In the genomic region with DNA sequence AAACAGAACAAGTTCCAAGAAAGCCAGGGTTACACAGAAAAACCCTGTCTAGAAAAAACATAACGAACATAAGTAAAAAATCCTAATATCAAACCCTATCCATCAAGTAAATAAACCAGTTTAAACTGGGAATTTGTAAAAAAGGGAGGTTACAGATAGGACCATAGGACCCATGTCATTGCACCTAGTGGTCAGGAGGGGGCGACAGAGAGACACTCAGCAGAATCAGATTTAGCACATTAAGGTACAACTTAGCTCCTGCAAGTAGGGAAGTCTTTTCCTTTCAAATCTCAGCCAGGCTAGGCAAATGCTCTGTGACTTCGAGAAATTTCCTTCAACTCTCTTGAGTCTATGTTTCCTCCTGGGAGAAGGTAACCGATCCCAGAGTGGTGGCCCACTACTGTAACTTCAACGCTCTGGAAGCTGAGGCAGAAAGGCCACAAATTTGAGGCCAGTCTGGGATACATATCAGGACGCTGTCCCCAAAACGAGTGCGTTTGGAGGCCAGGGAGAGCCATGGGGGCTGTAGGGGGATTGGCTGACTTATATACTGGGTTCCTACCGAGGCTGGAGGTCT, we compare ENCODE assay signal across 8 mouse cellular contexts. TPM values are rescaled to one million over a fixed set of nuclear protein-coding genes. Genes with fewer than 3 reads are reported as not detected.
DNase-seq lines count a peak whose midpoint lies in the region; ATAC-seq and TF ChIP-seq lines count a peak whose summit lies in the region.

No protein-coding gene starts in this region.

- H3K36me3 ChIP-seq in heart, embryonic 13.5 days = peaks cover 77% of the 10 kb centered on the region
- H3K36me3 ChIP-seq in kidney, postnatal 0 days (ENCODE audit: insufficient read depth, low read length) = peaks cover 28% of the 10 kb centered on the region
- peaks cover 2% of the 10 kb centered on the region; the same call in 1 of the 2 replicates for H3K36me3 ChIP-seq in liver, postnatal 0 days (replicated peaks; ENCODE audit: insufficient read depth, low read length)

- H3K27ac ChIP-seq in cortical plate, adult 2 months (ENCODE audit: insufficient read depth, low read length) = peak overlapping the region; percentile 88
- peak overlapping the region; percentile 78 for H3K27ac ChIP-seq in heart, embryonic 13.5 days (replicated peaks)
- peak overlapping the region; percentile 77 for H3K27ac ChIP-seq in kidney, postnatal 0 days
- H3K27ac ChIP-seq in liver, postnatal 0 days (ENCODE audit: low read depth) = peak overlapping the region; percentile 41; the same call in 1 of the 2 replicates

- H3K4me2 ChIP-seq in heart, embryonic 13.5 days = no peak overlapping the region
- H3K4me2 ChIP-seq in kidney, postnatal 0 days (ENCODE audit: low read length) = no peak overlapping the region
- no peak overlapping the region for H3K4me2 ChIP-seq in liver, postnatal 0 days (ENCODE audit: low read depth, low read length)

- no peaks in the 10 kb centered on the region for H3K4me1 ChIP-seq in cortical plate, adult 2 months (ENCODE audit: control insufficient read depth, insufficient read depth, low read length)
- no peaks in the 10 kb centered on the region for H3K4me1 ChIP-seq in heart, embryonic 13.5 days
- no peaks in the 10 kb centered on the region for H3K4me1 ChIP-seq in kidney, postnatal 0 days (replicated peaks; ENCODE audit: insufficient read depth, low read length)
- H3K4me1 ChIP-seq in liver, postnatal 0 days (ENCODE audit: insufficient read depth) = no peaks in the 10 kb centered on the region

- no peaks in the 10 kb centered on the region for H3K27me3 ChIP-seq in heart, embryonic 13.5 days (replicated peaks)
- no peaks in the 10 kb centered on the region for H3K27me3 ChIP-seq in kidney, postnatal 0 days (ENCODE audit: insufficient read depth, low read length)
- H3K27me3 ChIP-seq in liver, postnatal 0 days (ENCODE audit: insufficient read depth, low read length) = no peaks in the 10 kb centered on the region

- peak; percentile 76 for ATAC-seq in CD4-positive, CD25-positive, alpha-beta regulatory T cell, adult 4 months
- no peak for ATAC-seq in heart, embryonic 13.5 days (ENCODE audit: extremely low read depth, insufficient number of reproducible peaks, low FRiP score, low TSS enrichment)
- no peak for ATAC-seq in kidney, postnatal 0 days (replicated peaks; ENCODE audit: low FRiP score, low read depth)
- ATAC-seq in liver, postnatal 0 days = peak; percentile 39; the same call in 1 of the 2 replicates
- ATAC-seq in neutrophil, adult 5-6 weeks (ENCODE audit: extremely low read depth, insufficient number of reproducible peaks, low FRiP score, poor library complexity, severe bottlenecking) = peak; percentile 69

- no peak for TF ChIP-seq EP300 in liver, postnatal 0 days (IDR thresholded peaks at IDR 0.05; ENCODE audit: low read depth)

- DNase-seq in WW6 (ENCODE audit: low read depth, low spot score) = peak; percentile 45
- peak; percentile 88 for DNase-seq in kidney, postnatal 0 days (ENCODE audit: low spot score)
- DNase-seq in liver, postnatal 0 days = peak; percentile 52
- DNase-seq in yolk sac, embryonic 10.5 days (ENCODE audit: low spot score) = no peak

- H3K4me3 ChIP-seq in cortical plate, adult 2 months (ENCODE audit: insufficient read depth, low read length) = no peak overlapping the region
- no peak overlapping the region for H3K4me3 ChIP-seq in heart, embryonic 13.5 days
- no peak overlapping the region for H3K4me3 ChIP-seq in kidney, postnatal 0 days (replicated peaks; ENCODE audit: low read depth, low read length)
- no peak overlapping the region for H3K4me3 ChIP-seq in liver, postnatal 0 days (ENCODE audit: low read depth, low read length)

- no peak overlapping the region for H3K9ac ChIP-seq in heart, embryonic 13.5 days
- H3K9ac ChIP-seq in kidney, postnatal 0 days (ENCODE audit: low read depth, low read length) = no peak overlapping the region
- H3K9ac ChIP-seq in liver, postnatal 0 days (replicated peaks) = no peak overlapping the region

- WGBS in heart, embryonic 13.5 days = 55% methylated on average over 9 of the region's 9 CpGs
- 63% methylated on average over 9 of the region's 9 CpGs for WGBS in kidney, postnatal 0 days
- WGBS in liver, postnatal 0 days (ENCODE audit: insufficient replicate concordance) = 37% methylated on average over 9 of the region's 9 CpGs

- no peaks in the 10 kb centered on the region for H3K9me3 ChIP-seq in heart, embryonic 13.5 days
- no peaks in the 10 kb centered on the region for H3K9me3 ChIP-seq in kidney, postnatal 0 days (replicated peaks; ENCODE audit: low read length)
- H3K9me3 ChIP-seq in liver, postnatal 0 days (ENCODE audit: low read length) = no peaks in the 10 kb centered on the region

- TF ChIP-seq POLR2A in cortical plate, adult 2 months (IDR thresholded peaks at IDR 0.05; ENCODE audit: extremely low read depth, insufficient read depth, low read length) = no peak

- peak; percentile 91 for TF ChIP-seq CTCF in cortical plate, adult 2 months (IDR thresholded peaks at IDR 0.05; ENCODE audit: extremely low read depth, insufficient read depth, low read length)
- TF ChIP-seq CTCF in kidney, postnatal 0 days (IDR thresholded peaks at IDR 0.05; ENCODE audit: low read depth) = peak; percentile 94
- TF ChIP-seq CTCF in liver, postnatal 0 days (IDR thresholded peaks at IDR 0.05; ENCODE audit: low read depth) = peak; percentile 95

RNA-seq across cellular contexts. Expression of a gene that starts 59.4 kb away (rescaled TPM):
- polyA plus RNA-seq in CD4-positive, CD25-positive, alpha-beta regulatory T cell, adult 4 months (2017; shearing (Covaris generic)) = 100 to 1,000 TPM in 1 of 2 experiments, 10 to 100 TPM in 1; 96.3 to 125 TPM
- polyA plus RNA-seq in cortical plate, adult 2 months (2012; rRNA removed) = 149 and 157 TPM in 2 replicates
- polyA plus RNA-seq in heart, embryonic 13.5 days (2015; fragmentation: Nextera tagmentation; extraction: Ambion mirVana) = 125 and 127 TPM in 2 replicates
- 145 and 157 TPM in 2 replicates for polyA plus RNA-seq in kidney, postnatal 0 days (2015; fragmentation: Nextera tagmentation; extraction: Ambion mirVana)
- polyA plus RNA-seq in liver, postnatal 0 days (2015; fragmentation: Nextera tagmentation; extraction: Ambion mirVana) = 29.8 and 34.7 TPM in 2 replicates
- total RNA-seq in neutrophil, adult 5-6 weeks (2017) = 36.2 and 37.6 TPM in 2 replicates

Comparison
In these comparisons a context has a peak if more than half of its experiments do, and no peak if none do; other contexts are left out.
1. ATAC-seq: peak in CD4-positive, CD25-positive, alpha-beta regulatory T cell, adult 4 months (single experiment), liver, postnatal 0 days (single experiment) and neutrophil, adult 5-6 weeks (single experiment); none in heart, embryonic 13.5 days (single experiment) and kidney, postnatal 0 days (single experiment).
2. Peak in every context shown above with its lines, with median percentiles within 50 percentile points of each other: H3K27ac ChIP-seq and CTCF ChIP-seq.